Mouse (Mus musculus): ENCODE results near the gene Mrpl4. TPM values are rescaled to one million over a fixed set of nuclear protein-coding genes. Genes with fewer than 3 reads are reported as not detected.
A peak's percentile ranks its signal among the peaks of the same experiment; 100 is the strongest.

Gene Mrpl4
- polyA plus RNA-seq, 1 experiment: 135 TPM

DNA sequence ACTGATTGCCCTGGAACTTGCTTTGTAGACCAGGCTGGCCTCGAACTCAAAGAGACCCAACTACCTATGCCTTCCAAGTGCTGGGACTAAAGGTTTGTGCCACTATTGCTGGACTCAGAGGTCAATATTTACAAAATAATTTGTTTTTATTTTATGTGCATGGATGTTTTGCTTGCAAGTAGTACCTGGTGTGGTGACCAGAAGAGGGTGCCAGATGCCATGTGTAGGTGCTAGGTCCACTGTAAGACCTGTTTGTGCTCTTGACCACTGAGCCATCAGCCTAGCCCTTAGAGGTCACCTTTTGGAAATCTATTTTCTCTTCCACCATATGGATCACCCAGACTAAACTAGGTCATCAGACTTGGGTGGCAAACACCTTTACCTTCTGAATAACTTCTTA is 20.2 kb downstream of the Mrpl4 start:
- no peak overlapping the region for H3K4me3 ChIP-seq (replicated peaks; ENCODE audit: insufficient read depth, low read depth, low read length)
- TF ChIP-seq CTCF (IDR thresholded peaks at IDR 0.05; ENCODE audit: borderline replicate concordance, insufficient read depth, low read depth, low read length) (no peak), POLR2A (IDR thresholded peaks at IDR 0.05; ENCODE audit: borderline replicate concordance, insufficient read depth, low read length) (no peak)
- DNase-seq: no peak
- H3K27me3 ChIP-seq (ENCODE audit: control insufficient read depth, insufficient read depth, low read length): no peaks in the 10 kb centered on the region
- H3K27ac ChIP-seq (ENCODE audit: insufficient read depth, low read length): no peak overlapping the region
- no peaks in the 10 kb centered on the region for H3K4me1 ChIP-seq (ENCODE audit: control insufficient read depth, insufficient read depth, low read length)
- 83% methylated on average over 1 of the region's 1 CpGs for WGBS

DNA sequence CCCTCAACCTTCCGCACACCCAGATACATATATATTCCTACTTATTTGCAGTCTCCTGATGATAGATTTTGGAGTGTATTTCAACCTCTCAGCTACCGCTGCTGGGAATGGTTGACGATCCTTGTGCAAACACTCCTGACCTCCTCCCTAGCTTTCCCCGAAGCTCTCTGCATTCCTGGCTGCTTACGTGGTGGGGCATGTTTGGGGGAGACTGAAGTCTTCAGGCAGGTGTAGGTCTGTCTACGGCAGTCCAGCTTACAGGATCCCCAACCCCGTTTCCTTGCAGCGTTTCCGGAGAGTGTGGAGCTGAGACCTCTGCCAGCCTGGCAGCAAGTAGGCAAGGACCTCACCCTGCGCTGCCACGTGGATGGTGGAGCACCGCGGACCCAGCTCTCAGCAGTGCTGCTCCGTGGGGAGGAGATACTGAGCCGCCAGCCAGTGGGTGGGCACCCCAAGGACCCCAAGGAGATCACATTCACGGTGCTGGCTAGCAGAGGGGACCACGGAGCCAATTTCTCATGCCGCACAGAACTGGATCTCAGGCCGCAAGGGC is 22.8 kb downstream of the Mrpl4 start:
- TF ChIP-seq CTCF (IDR thresholded peaks at IDR 0.05; ENCODE audit: borderline replicate concordance, insufficient read depth, low read depth, low read length) (no peak), POLR2A (IDR thresholded peaks at IDR 0.05; ENCODE audit: borderline replicate concordance, insufficient read depth, low read length) (no peak)
- WGBS: 71% methylated on average over 19 of the region's 19 CpGs
- H3K27me3 ChIP-seq (ENCODE audit: control insufficient read depth, insufficient read depth, low read length): no peaks in the 10 kb centered on the region; the same call in 1 of the 2 replicates
- no peak overlapping the region for H3K4me3 ChIP-seq (replicated peaks; ENCODE audit: insufficient read depth, low read depth, low read length)
- no peak overlapping the region for H3K27ac ChIP-seq (ENCODE audit: insufficient read depth, low read length)
- peaks cover 5% of the 10 kb centered on the region for H3K4me1 ChIP-seq (ENCODE audit: control insufficient read depth, insufficient read depth, low read length)
- no peak for DNase-seq

DNA sequence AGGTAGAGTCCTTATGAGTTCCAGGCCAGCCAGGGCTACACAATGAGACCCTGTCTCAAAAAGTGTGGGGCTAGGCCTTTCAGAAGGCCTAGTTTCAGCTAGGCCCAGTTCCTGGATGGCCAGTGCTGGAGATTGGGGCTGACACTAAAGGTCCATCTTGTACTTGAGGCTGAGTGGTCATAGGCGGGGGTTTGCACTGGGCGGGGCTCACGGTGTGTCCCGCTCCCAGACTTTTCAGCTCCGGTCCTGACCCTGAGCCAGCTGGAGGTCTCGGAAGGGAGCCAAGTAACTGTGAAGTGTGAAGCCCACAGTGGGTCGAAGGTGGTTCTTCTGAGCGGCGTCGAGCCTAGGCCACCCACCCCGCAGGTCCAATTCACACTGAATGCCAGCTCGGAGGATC is 24.3 kb downstream of the Mrpl4 start:
- no peaks in the 10 kb centered on the region; the same call in 1 of the 2 replicates for H3K27me3 ChIP-seq (ENCODE audit: control insufficient read depth, insufficient read depth, low read length)
- no peak for DNase-seq
- H3K4me3 ChIP-seq (replicated peaks; ENCODE audit: insufficient read depth, low read depth, low read length): no peak overlapping the region
- WGBS: 68% methylated on average over 12 of the region's 12 CpGs
- TF ChIP-seq POLR2A (IDR thresholded peaks at IDR 0.05; ENCODE audit: borderline replicate concordance, insufficient read depth, low read length) (no peak), CTCF (IDR thresholded peaks at IDR 0.05; ENCODE audit: borderline replicate concordance, insufficient read depth, low read depth, low read length) (no peak)
- peaks cover 5% of the 10 kb centered on the region for H3K4me1 ChIP-seq (ENCODE audit: control insufficient read depth, insufficient read depth, low read length)
- no peak overlapping the region for H3K27ac ChIP-seq (ENCODE audit: insufficient read depth, low read length)

DNA sequence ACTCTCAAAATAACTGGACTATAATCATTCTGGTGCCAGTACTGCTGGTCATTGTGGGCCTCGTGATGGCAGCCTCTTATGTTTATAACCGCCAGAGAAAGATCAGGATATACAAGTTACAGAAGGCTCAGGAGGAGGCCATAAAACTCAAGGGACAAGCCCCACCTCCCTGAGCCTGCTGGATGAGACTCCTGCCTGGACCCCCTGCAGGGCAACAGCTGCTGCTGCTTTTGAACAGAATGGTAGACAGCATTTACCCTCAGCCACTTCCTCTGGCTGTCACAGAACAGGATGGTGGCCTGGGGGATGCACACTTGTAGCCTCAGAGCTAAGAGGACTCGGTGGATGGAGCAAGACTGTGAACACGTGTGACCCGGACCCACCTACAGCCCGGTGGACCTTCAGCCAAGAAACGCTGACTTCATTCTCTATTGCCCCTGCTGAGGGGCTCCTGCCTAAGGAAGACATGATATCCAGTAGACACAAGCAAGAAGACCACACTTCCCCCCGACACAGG is 25.3 kb downstream of the Mrpl4 start:
- TF ChIP-seq POLR2A (IDR thresholded peaks at IDR 0.05; ENCODE audit: borderline replicate concordance, insufficient read depth, low read length) (no peak), CTCF (IDR thresholded peaks at IDR 0.05; ENCODE audit: borderline replicate concordance, insufficient read depth, low read depth, low read length) (no peak)
- Histone ChIP-seq H3K27me3 (ENCODE audit: control insufficient read depth, insufficient read depth, low read length) (no peaks in the 10 kb centered on the region; the same call in 1 of the 2 replicates), H3K4me1 (ENCODE audit: control insufficient read depth, insufficient read depth, low read length) (peaks cover 5% of the 10 kb centered on the region), H3K27ac (ENCODE audit: insufficient read depth, low read length) (no peak overlapping the region), H3K4me3 (replicated peaks; ENCODE audit: insufficient read depth, low read depth, low read length) (no peak overlapping the region)
- 39% methylated on average over 8 of the region's 8 CpGs for WGBS
- DNase-seq: no peak

DNA sequence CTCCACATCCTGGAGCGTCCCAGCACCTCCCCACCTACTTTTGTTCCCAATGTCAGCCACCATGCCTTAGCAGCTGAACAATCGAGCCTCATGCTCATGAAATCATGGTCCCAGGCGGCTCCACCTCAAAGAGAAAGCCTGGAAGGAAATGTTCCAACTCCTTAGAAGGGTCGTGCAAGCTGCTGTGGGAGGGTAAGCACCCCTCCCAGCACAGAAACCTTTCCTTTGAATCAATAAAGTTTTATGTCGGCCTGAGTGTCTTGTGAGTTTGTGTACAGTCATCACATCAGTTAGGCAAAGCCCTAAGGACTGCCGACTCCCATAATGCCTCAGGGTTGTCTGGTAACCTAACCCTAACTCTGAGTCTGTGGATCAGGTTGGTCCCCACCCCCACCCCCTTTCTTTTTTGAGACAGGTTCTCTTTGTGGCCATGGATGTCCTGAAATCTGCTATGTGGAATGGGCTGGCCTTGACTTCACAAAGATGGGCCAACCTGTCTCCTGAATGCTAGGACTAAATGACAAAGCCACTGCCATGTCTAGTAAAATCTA is 26.1 kb downstream of the Mrpl4 start:
- H3K4me1 ChIP-seq (ENCODE audit: control insufficient read depth, insufficient read depth, low read length): peaks cover 9% of the 10 kb centered on the region
- H3K27ac ChIP-seq (ENCODE audit: insufficient read depth, low read length): no peak overlapping the region
- 84% methylated on average over 6 of the region's 6 CpGs for WGBS
- no peak for TF ChIP-seq CTCF (IDR thresholded peaks at IDR 0.05; ENCODE audit: borderline replicate concordance, insufficient read depth, low read depth, low read length)
- TF ChIP-seq POLR2A (IDR thresholded peaks at IDR 0.05; ENCODE audit: borderline replicate concordance, insufficient read depth, low read length): no peak
- H3K27me3 ChIP-seq (ENCODE audit: control insufficient read depth, insufficient read depth, low read length): no peaks in the 10 kb centered on the region; the same call in 1 of the 2 replicates
- H3K4me3 ChIP-seq (replicated peaks; ENCODE audit: insufficient read depth, low read depth, low read length): no peak overlapping the region
- no peak for DNase-seq

DNA sequence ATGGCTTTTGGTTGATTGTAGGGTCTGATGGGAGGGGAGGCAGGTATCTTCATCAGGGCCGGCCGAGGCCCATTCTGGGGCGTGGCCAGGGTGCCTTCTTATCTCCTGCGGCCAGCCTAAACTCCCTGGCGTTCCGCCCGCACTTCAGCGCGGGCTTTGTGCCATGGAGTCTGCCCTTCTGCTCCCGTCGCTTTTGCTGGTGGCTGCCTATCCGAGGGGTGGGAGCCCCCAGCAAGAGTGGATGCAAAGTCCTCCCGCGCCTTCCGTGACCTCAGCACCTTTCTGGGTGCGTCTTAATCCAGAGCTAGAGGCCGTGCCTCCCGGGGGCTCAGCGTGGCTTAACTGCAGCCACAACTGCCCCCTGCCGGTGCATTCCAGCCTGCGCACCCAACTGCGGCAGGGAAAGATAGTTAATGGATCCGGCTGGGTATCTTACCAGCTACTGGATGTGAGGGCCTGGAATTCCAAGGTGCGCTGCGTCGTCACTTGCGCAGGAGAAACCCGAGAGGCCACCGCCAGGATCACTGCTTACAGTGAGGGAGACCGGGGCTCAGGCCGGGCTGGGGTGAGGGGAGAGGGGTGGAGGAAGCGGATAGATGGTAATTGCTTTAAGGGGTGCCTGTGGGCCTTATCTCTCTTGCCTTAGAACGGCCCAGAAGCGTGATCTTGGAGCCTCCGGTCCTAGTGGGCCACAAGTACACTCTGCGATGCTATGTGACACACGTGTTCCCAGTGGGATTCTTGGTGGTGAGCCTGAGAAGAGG is 26.9 kb downstream of the Mrpl4 start, which contains the start of gene Icam4:
Gene Icam4 (plus strand): TSS at position 83 of the 764 bp plus-strand sequence.
- no peak within 1 kb of the TSS for H3K27ac ChIP-seq (ENCODE audit: insufficient read depth, low read length)
- peak; percentile 52 to 63 for DNase-seq
- H3K27me3 ChIP-seq (ENCODE audit: control insufficient read depth, insufficient read depth, low read length): no peaks in the 10 kb centered on the region; the same call in 1 of the 2 replicates
- peaks cover 9% of the 10 kb centered on the region for H3K4me1 ChIP-seq (ENCODE audit: control insufficient read depth, insufficient read depth, low read length)
- TF ChIP-seq POLR2A (IDR thresholded peaks at IDR 0.05; ENCODE audit: borderline replicate concordance, insufficient read depth, low read length) (no peak), CTCF (IDR thresholded peaks at IDR 0.05; ENCODE audit: borderline replicate concordance, insufficient read depth, low read depth, low read length) (peak; percentile 61)
- H3K4me3 ChIP-seq (replicated peaks; ENCODE audit: insufficient read depth, low read depth, low read length): peak within 1 kb of the TSS; percentile 30
- WGBS: 3% methylated on average over 37 of the region's 37 CpGs

DNA sequence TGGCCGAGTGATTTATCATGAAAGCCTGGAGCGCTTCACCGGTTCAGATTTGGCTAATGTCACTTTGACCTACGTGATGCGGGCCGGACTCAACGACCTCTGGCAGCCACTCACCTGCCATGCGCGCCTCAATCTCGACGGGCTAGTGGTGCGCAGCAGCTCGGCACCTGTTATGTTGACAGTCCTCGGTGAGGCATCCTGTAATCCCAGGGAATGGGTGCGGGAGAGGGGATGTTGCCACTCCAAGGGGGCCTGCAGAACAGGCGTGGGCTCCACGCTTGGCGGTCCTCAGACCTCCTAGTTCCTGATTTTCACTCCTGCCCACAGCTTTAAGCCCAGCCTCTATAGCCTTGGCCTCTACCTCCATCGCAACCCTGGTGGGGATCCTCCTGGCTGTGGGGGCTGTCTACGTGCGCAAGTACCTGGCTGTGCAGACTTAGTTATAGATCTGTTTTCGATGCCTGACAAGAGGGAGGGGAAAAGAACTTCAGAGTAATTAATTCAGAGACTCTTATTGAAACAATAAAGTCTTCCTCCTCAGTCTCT is 27.6 kb downstream of the Mrpl4 start:
- WGBS: 25% methylated on average over 22 of the region's 22 CpGs
- TF ChIP-seq CTCF (IDR thresholded peaks at IDR 0.05; ENCODE audit: borderline replicate concordance, insufficient read depth, low read depth, low read length) (no peak), POLR2A (IDR thresholded peaks at IDR 0.05; ENCODE audit: borderline replicate concordance, insufficient read depth, low read length) (no peak)
- peaks cover 9% of the 10 kb centered on the region for H3K4me1 ChIP-seq (ENCODE audit: control insufficient read depth, insufficient read depth, low read length)
- H3K27ac ChIP-seq (ENCODE audit: insufficient read depth, low read length): no peak overlapping the region
- no peak for DNase-seq
- no peak overlapping the region for H3K4me3 ChIP-seq (replicated peaks; ENCODE audit: insufficient read depth, low read depth, low read length)
- H3K27me3 ChIP-seq (ENCODE audit: control insufficient read depth, insufficient read depth, low read length): no peaks in the 10 kb centered on the region; the same call in 1 of the 2 replicates

Data from cerebellum, adult 2 months (tissue).